Mouse (Mus musculus): ENCODE measurements at regions not wholly inside any gene's neighbourhood (a gene's known extent, or its start where the extent isn't known, plus 50 kb on each side); places are given as distances from the start of the nearest gene placed in this dataset.
"Not testable (repeated sequence)": the region's sequence is repeated elsewhere in the genome, so short reads cannot be mapped to it uniquely, and the experiment has no call there.

DNA sequence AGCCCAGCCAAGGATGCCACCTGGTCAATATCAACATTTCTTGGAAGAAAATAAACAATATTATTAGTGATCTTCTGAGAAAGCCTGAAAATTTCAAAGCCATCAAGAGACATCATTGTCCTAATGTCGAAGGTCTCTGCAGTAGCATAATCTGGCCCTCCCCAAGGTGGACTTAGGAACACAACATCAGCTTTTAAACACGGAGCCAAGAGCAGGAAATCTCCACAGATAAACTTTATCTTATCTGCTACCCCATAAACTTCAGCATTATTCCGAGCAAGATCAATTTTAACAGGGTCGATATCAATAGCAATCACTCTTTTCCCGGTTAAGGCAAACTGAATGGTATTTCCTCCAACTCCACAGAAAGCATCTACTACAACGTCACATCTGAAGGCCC, 1691.2 kb upstream of the 5930422O12Rik start:
- in situ Hi-C loops (cut with MboI; ENCODE audit: unreplicated experiment in 2 of 2), result not testable (repeated sequence)

GRCm38 (mm10) chr8:31746855-31747254, 1681.7 kb upstream of the 5930422O12Rik start:
- in situ Hi-C loops (cut with MboI; ENCODE audit: unreplicated experiment in 2 of 2), result no loop called here

DNA sequence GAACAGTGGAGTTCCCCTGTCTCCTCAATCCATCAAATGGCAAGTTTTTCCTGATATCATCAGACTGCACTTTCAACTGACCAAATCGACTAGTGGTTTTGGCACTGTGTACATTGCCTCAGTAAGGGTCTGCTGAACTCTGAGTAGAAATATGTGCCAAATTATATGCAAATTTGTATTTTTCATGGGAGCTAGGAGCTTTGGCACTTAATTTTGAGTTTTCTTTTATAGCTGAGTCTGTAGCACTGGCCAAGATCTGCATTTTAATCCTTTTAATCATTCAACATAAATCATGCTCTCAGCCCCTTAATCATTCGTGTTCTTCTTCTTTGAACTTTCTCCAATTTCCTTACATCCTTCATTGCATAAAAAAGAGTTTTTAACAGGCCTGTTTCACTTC, 1678.5 kb upstream of the 5930422O12Rik start:
- in situ Hi-C loops (cut with MboI; ENCODE audit: unreplicated experiment in 2 of 2), result no loop called here

DNA sequence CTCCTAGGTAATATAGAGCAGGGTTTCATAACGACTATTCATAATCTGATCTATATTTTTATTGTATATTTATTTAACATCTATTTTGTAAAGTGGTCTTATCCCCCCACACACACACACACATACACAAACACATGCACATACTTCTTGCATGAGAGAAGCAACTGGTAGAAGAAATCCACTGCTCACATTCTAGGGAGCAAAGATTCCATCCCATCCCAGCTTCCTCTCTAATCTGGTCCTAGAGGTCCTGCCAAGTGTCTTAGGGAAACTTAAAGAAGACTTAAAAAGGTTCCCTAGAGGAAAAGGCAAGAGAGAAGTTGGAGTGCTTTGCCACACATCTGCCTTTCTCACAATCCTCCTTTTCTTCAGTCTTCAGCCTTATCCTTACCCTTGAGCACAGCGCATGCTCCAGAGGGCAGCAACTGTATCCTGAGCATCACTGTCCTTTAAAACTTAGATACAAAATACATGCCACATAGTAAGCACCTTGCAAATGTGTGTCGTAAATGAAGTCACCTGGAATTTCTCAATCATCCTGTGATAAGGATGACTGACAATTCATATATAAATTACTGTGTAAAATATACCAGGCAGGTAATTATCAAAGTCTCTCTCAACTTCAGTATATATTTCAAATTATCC, 1677.9 kb upstream of the 5930422O12Rik start:
- in situ Hi-C loops (cut with MboI; ENCODE audit: unreplicated experiment in 2 of 2), result no loop called here

GRCm38 (mm10) chr8:31755737-31756136, 1672.8 kb upstream of the 5930422O12Rik start:
- in situ Hi-C loops (cut with MboI; ENCODE audit: unreplicated experiment in 2 of 2), result no loop called here

GRCm38 (mm10) chr8:31762091-31762490, 1666.4 kb upstream of the 5930422O12Rik start:
- in situ Hi-C loops (cut with MboI; ENCODE audit: unreplicated experiment in 2 of 2), result no loop called here

Data from v-Abl transformed pro-B cells (cell line).